Mouse (Mus musculus): ENCODE measurements around the gene Styx. TPM values are rescaled to one million over a fixed set of nuclear protein-coding genes. Genes with fewer than 3 reads are reported as not detected.

Gene Styx
- polyA plus RNA-seq (2015; fragmentation: Nextera tagmentation; extraction: Ambion mirVana) = 49.3 and 50.9 TPM in 2 replicates

DNA sequence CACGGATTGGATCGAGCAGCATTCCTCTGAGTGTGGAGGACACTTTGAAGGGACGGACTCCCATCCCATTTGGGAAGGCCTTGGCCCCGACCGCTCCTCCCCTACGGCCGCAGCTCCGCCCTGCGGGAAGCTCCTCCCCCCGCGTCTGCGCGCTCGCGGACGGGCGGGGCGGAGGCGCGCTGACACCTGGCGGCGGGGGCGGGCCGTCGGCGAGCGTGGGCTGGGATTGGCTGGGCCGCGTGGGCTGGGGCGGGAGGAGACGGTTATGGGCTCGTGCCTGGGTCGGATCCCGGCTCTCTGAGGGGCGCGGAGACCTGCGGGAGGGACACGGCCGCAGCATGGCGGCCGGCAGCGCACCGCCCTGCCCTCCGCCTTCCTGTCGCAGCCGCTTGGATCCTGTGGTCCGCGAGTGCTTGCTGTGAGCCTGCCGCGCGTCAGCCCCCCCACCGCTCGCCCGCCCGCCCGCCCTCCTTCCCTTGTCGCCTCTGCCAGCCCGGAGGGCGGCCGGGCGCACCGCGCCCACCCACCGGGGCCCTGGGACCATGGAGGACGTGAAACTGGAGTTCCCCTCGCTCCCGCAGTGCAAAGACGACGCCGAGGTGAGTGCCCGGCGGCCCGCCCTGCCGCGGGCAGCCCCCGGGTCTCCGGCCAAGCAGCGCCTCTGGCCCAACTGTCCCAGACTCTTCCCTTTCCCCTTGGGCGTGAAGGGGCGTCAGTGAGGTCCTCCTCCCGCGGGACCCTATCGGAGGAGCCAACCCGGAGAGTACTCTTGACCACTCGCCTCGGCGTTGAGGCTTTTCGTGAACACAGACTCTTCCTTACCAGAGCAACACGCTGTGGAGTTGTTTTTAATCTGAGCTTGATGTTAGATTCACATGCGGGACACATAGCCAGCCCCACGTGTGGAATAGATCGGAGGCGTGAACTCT lies at the start of gene Styx:
Gene Styx (plus strand): TSS at position 163 of the 929 bp plus-strand sequence.
- Histone ChIP-seq H3K4me3 (peak within 1 kb of the TSS; percentile 80), H3K27ac (peak within 1 kb of the TSS; percentile 61; the same call in 1 of the 2 replicates), H3K27me3 (no peaks in the 10 kb centered on the region), H3K36me3 (ENCODE audit: poor library complexity, severe bottlenecking) (peaks cover 24% of the 10 kb centered on the region), H3K4me2 (peak within 1 kb of the TSS; percentile 73), H3K9ac (peak within 1 kb of the TSS; percentile 79), H3K4me1 (peaks cover 15% of the 10 kb centered on the region), H3K9me3 (replicated peaks) (no peaks in the 10 kb centered on the region)
- ATAC-seq = peak; percentile 99
- under 1% methylated on average over 48 of the region's 93 CpGs for WGBS

GRCm38 (mm10) chr14:45303939-45304338 lies 47.0 kb upstream of the Styx start:
- peak; percentile 68 for ATAC-seq
- Histone ChIP-seq H3K4me3 (no peak overlapping the region), H3K9ac (no peak overlapping the region), H3K27me3 (no peaks in the 10 kb centered on the region), H3K4me1 (no peaks in the 10 kb centered on the region), H3K27ac (no peak overlapping the region), H3K36me3 (ENCODE audit: poor library complexity, severe bottlenecking) (peaks cover 30% of the 10 kb centered on the region), H3K4me2 (no peak overlapping the region), H3K9me3 (replicated peaks) (no peaks in the 10 kb centered on the region)
- WGBS = 39% methylated on average over 4 of the region's 4 CpGs

DNA sequence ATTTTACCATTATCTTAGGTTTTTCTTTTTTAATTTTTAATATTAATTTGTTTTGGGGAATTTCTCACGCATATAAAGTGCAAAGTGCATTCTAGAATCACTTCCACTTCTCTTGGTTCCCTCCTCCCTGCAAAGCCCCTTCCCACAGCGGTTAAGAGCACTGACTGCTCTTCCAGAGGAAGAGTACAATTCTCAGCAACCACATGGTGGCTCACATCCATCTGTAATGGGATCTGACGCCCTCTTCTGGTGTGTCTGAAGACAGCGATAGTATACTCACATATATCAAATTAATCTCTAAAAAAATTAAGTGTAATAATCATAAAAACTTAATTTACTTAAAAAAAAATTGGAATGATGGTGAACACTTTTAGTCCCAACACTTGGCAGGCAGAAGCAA lies 46.5 kb upstream of the Styx start:
- Histone ChIP-seq H3K36me3 (ENCODE audit: poor library complexity, severe bottlenecking) (peaks cover 25% of the 10 kb centered on the region), H3K4me3 (no peak overlapping the region), H3K9ac (no peak overlapping the region), H3K27me3 (no peaks in the 10 kb centered on the region), H3K9me3 (replicated peaks) (no peaks in the 10 kb centered on the region), H3K4me1 (no peaks in the 10 kb centered on the region), H3K27ac (no peak overlapping the region), H3K4me2 (no peak overlapping the region)
- WGBS = 63% methylated on average over 4 of the region's 4 CpGs
- ATAC-seq = no peak

DNA sequence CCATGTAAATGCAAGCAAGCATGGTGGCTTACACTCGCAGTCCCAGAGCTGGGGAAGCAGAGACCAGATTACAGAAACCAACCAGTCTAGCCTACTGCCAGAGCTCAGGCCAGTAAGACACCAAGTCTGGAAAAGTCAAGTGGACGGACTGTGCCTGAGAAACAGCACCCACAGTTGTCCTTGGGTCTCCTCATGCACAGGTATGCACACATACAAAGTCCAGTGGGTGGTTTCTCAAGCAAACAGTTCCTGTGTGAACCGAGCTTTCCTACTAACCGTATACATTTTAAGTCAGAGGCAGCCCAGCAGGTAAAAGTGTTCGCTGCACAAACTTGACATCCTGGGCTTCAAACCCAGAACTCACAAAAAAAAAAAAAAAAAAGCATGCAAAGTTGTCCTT lies 45.0 kb upstream of the Styx start:
- Histone ChIP-seq H3K4me2 (no peak overlapping the region), H3K4me3 (no peak overlapping the region), H3K4me1 (no peaks in the 10 kb centered on the region; the same call in 1 of the 2 replicates), H3K9me3 (replicated peaks) (no peaks in the 10 kb centered on the region), H3K9ac (no peak overlapping the region), H3K36me3 (ENCODE audit: poor library complexity, severe bottlenecking) (peaks cover 19% of the 10 kb centered on the region), H3K27me3 (no peaks in the 10 kb centered on the region), H3K27ac (no peak overlapping the region)
- 95% methylated on average over 5 of the region's 5 CpGs for WGBS
- ATAC-seq = no peak

- no peaks in the 10 kb centered on the region for H3K9me3 ChIP-seq (replicated peaks)
- H3K4me3 ChIP-seq = no peak overlapping the region
- H3K27me3 ChIP-seq = no peaks in the 10 kb centered on the region
- no peak overlapping the region for H3K27ac ChIP-seq
- H3K9ac ChIP-seq = no peak overlapping the region
- ATAC-seq = no peak
- no peaks in the 10 kb centered on the region; the same call in 1 of the 2 replicates for H3K4me1 ChIP-seq
- 93% methylated on average over 8 of the region's 8 CpGs for WGBS
- H3K4me2 ChIP-seq = no peak overlapping the region
- H3K36me3 ChIP-seq (ENCODE audit: poor library complexity, severe bottlenecking) = peaks cover 12% of the 10 kb centered on the region; the same call in 1 of the 2 replicates
These were observed 43.1 kb upstream of the Styx start for GRCm38 (mm10) chr14:45307630-45308328.

DNA sequence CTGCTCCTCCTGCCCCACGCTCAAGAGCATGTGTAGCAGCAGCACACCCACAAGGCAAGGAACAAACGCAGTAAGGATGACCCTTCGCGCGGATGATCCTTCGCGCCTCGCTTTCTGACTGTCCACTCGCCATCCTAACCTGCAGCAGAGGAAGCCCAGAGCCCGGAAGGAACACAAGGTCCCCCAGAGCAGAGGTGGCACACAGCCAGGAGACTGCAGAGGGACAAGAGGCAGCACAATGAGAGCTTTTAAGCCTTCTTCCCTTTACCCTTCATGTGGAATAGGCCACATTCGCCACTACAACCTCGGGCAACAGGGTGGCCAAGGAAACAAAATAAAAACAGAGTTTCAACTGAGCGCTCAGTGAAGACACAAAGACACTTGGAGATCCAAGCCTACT lies 41.2 kb upstream of the Styx start:
- Histone ChIP-seq H3K4me3 (no peak overlapping the region), H3K27ac (no peak overlapping the region), H3K4me2 (no peak overlapping the region), H3K27me3 (no peaks in the 10 kb centered on the region), H3K9ac (no peak overlapping the region), H3K36me3 (ENCODE audit: poor library complexity, severe bottlenecking) (peaks cover 5% of the 10 kb centered on the region; the same call in 1 of the 2 replicates), H3K9me3 (replicated peaks) (no peaks in the 10 kb centered on the region), H3K4me1 (no peaks in the 10 kb centered on the region; the same call in 1 of the 2 replicates)
- 90% methylated on average over 13 of the region's 13 CpGs for WGBS
- ATAC-seq = no peak

DNA sequence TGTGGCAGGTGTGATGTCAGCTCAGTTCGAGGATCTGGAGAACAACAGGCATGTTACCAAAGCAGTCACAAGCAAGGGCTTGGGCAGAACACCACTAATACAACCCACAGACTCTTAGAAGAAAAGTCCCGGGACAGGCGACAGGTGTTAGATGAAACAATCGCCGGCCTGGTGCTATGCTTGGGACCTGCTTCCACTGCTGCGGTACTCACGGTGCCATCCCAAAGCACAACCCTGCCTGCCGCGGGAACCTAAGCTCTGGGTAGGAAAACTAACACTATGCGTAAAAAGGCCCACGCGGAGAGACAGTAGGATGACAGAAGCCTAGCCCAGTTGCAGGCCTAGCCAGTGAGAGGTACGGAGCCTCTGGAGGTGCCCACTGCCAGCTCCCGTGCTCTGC lies 40.8 kb upstream of the Styx start:
- H3K4me3 ChIP-seq = no peak overlapping the region
- no peak overlapping the region for H3K9ac ChIP-seq
- no peak overlapping the region for H3K4me2 ChIP-seq
- H3K27ac ChIP-seq = no peak overlapping the region
- H3K4me1 ChIP-seq = no peaks in the 10 kb centered on the region; the same call in 1 of the 2 replicates
- H3K36me3 ChIP-seq (ENCODE audit: poor library complexity, severe bottlenecking) = peaks cover 5% of the 10 kb centered on the region; the same call in 1 of the 2 replicates
- H3K27me3 ChIP-seq = no peaks in the 10 kb centered on the region
- no peak for ATAC-seq
- 95% methylated on average over 14 of the region's 14 CpGs for WGBS
- no peaks in the 10 kb centered on the region for H3K9me3 ChIP-seq (replicated peaks)

GRCm38 (mm10) chr14:45316927-45317326 lies 34.0 kb upstream of the Styx start:
- no peaks in the 10 kb centered on the region for H3K36me3 ChIP-seq (ENCODE audit: poor library complexity, severe bottlenecking)
- H3K4me3 ChIP-seq = peak overlapping the region; percentile 91
- peak overlapping the region; percentile 73 for H3K4me2 ChIP-seq
- WGBS = 87% methylated on average over 5 of the region's 5 CpGs
- H3K4me1 ChIP-seq = peaks cover 21% of the 10 kb centered on the region
- peak overlapping the region; percentile 95 for H3K9ac ChIP-seq
- ATAC-seq = no peak
- no peaks in the 10 kb centered on the region for H3K9me3 ChIP-seq (replicated peaks)
- H3K27me3 ChIP-seq = 0 out of 2 replicates have a peak, but pooled peaks cover 5% of the 10 kb centered on the region
- no peak overlapping the region for H3K27ac ChIP-seq

DNA sequence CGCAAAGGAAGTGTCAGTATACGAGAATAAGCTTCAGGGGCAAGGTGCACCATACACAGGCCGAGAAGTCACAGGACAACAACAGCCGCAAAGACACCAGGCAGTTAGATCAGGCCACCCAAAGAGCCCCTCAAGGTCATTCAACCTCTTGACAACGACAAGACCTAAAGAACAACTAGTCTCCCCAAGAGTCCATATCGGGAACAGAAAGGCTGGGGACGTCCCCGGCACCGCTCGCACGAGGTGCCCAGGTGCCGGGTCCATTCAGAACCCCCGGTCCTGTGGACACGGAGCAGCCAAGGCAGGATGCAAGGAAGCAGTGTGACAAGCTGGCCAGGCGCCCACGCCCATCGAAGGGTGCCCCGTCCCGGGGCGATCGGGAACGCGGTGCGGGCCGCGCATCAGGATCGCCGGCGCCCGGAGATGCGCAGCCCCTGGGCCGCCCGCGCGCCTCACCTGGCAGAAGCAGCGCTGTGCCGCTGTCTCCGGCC lies 32.9 kb upstream of the Styx start:
- peaks cover 21% of the 10 kb centered on the region for H3K4me1 ChIP-seq
- peak overlapping the region; percentile 91 for H3K4me3 ChIP-seq
- peak overlapping the region; percentile 95 for H3K9ac ChIP-seq
- H3K36me3 ChIP-seq (ENCODE audit: poor library complexity, severe bottlenecking) = no peaks in the 10 kb centered on the region
- H3K9me3 ChIP-seq (replicated peaks) = no peaks in the 10 kb centered on the region
- WGBS = under 1% methylated on average over 38 of the region's 38 CpGs
- ATAC-seq = no peak; the same call in 1 of the 2 replicates
- H3K27ac ChIP-seq = peak overlapping the region; percentile 82
- 0 out of 2 replicates have a peak, but pooled peaks cover 10% of the 10 kb centered on the region for H3K27me3 ChIP-seq
- H3K4me2 ChIP-seq = peak overlapping the region; percentile 73

DNA sequence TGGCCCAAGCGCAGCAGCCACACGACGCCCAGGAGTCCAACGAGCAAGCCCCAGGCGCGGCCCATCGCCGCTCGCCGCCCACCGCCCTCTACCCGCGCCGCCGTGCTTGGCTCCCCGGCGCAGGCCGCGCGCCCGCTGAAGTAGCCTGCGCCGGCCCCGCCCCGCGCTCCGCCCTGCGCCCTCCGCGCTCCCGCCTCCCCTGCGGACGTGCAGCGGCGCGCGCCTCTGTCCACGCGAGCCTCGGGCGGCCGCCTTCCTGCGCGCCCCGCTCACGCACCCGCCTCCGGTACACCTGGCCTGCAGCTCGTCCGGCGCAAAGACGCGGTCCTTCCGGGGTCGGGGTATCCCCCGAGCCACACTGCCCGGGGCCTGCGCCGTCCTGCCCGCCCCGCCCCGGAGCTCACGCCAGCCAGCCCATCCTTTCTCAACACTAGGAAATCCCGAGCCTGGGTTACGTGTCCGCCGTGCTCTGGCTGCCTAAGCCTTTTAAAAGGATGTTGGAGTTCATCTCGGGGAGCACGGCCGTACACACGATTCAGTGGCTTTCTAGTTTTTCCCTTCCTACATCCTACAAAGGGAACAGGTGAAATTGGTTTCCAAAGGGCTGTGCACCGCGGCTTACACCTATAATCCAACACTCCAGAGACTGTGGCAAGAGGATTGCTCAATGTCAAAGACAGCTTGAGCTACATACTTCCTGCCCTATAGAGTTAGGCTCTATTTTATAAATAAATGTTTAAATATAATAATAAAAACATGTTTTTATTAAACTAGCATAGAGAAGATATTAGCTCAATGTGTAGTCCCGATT lies 32.3 kb upstream of the Styx start, which contains the start of gene Ero1l:
Gene Ero1l (minus strand): TSS at position 346 of the 811 bp plus-strand sequence.
- ATAC-seq = peak; percentile 97
- 2% methylated on average over 54 of the region's 74 CpGs for WGBS

DNA sequence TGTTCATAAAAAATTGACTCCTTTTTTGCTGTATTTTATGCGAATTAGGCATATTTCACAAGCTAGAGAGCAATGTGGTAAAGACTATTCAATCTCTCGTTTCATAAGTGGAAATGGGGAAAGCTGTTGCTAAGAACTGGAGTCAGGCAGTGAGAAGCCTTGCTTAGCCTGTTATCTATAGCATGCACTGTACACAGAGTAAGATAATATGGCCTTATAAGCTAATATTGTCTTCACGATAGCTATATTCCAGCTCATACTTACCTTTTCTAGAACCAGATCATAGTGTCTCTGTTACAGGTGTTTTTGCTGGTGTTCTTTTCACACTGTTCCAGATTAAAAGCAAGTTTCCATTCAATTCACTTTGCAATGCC lies 31.7 kb upstream of the Styx start:
- peak overlapping the region; percentile 91; the same call in 1 of the 2 replicates for H3K4me3 ChIP-seq
- H3K9me3 ChIP-seq (replicated peaks) = no peaks in the 10 kb centered on the region
- 0 out of 2 replicates have a peak, but pooled peaks cover 10% of the 10 kb centered on the region for H3K27me3 ChIP-seq
- WGBS = 70% methylated on average over 3 of the region's 3 CpGs
- H3K27ac ChIP-seq = no peak overlapping the region
- H3K4me1 ChIP-seq = peaks cover 21% of the 10 kb centered on the region
- no peaks in the 10 kb centered on the region for H3K36me3 ChIP-seq (ENCODE audit: poor library complexity, severe bottlenecking)
- ATAC-seq = no peak
- H3K9ac ChIP-seq = no peak overlapping the region
- no peak overlapping the region; the same call in 1 of the 2 replicates for H3K4me2 ChIP-seq

More for the DNA sequence above, 32.3 kb upstream of the Styx start, which contains the start of gene Ero1l:
- no peaks in the 10 kb centered on the region for H3K36me3 ChIP-seq (ENCODE audit: poor library complexity, severe bottlenecking)
- H3K9ac ChIP-seq = peak within 1 kb of the TSS; percentile 95
- H3K27ac ChIP-seq = peak within 1 kb of the TSS; percentile 82
- peak within 1 kb of the TSS; percentile 73 for H3K4me2 ChIP-seq
- H3K27me3 ChIP-seq = 0 out of 2 replicates have a peak, but pooled peaks cover 10% of the 10 kb centered on the region
- H3K9me3 ChIP-seq (replicated peaks) = no peaks in the 10 kb centered on the region
- H3K4me3 ChIP-seq = peak within 1 kb of the TSS; percentile 91
- H3K4me1 ChIP-seq = peaks cover 21% of the 10 kb centered on the region

Data from forebrain, embryonic 13.5 days (tissue).